20 mouse cellular contexts compared by ENCODE assay signal in genomic region chr8:95528750-95529310, GRCm38 (mm10). TPM values are rescaled to one million over a fixed set of nuclear protein-coding genes. Genes with fewer than 3 reads are reported as not detected.
DNase-seq lines count a peak whose midpoint lies in the region; ATAC-seq and TF ChIP-seq lines count a peak whose summit lies in the region.
"Had no signal": no experiment of that assay in that cellular context is flagged by ENCODE, and none has a peak within 500 bp of the region (broad histone marks: within the 10 kb centered on the region; RNA-seq: fewer than 3 reads in every experiment).

No protein-coding gene starts in this region.

- ATAC-seq in kidney, postnatal 0 days (replicated peaks; ENCODE audit: low FRiP score, low read depth) = no peak
- ATAC-seq in midbrain, embryonic 11.5 days (ENCODE audit: low FRiP score) = no peak
- ATAC-seq in midbrain, embryonic 14.5 days (ENCODE audit: low FRiP score, low TSS enrichment) = no peak
- peak; percentile 39; the same call in 1 of the 2 replicates for ATAC-seq in megakaryocyte progenitor cell, adult 5-6 weeks (replicated peaks; ENCODE audit: poor library complexity)
- ATAC-seq: hindbrain, embryonic 16.5 days; lung, postnatal 0 days; Patski had no signal

- H3K4me1 ChIP-seq in kidney, postnatal 0 days (replicated peaks; ENCODE audit: insufficient read depth, low read length) = no peaks in the 10 kb centered on the region
- no peaks in the 10 kb centered on the region for H3K4me1 ChIP-seq in midbrain, embryonic 11.5 days (ENCODE audit: control insufficient read depth, insufficient read depth, low read length)
- H3K4me1 ChIP-seq in midbrain, embryonic 14.5 days (ENCODE audit: control insufficient read depth, insufficient read depth, low read length) = no peaks in the 10 kb centered on the region

- no peaks in the 10 kb centered on the region for H3K36me3 ChIP-seq in kidney, postnatal 0 days (ENCODE audit: insufficient read depth, low read length)
- H3K36me3 ChIP-seq in midbrain, embryonic 11.5 days (ENCODE audit: control insufficient read depth, insufficient read depth, low read length) = no peaks in the 10 kb centered on the region
- no peaks in the 10 kb centered on the region for H3K36me3 ChIP-seq in midbrain, embryonic 14.5 days (ENCODE audit: control insufficient read depth, insufficient read depth, low read length)
- H3K36me3 ChIP-seq: embryonic facial prominence, embryonic 13.5 days; midbrain, embryonic 10.5 days; neural tube, embryonic 13.5 days had no signal

- DNase-seq in kidney, postnatal 0 days (ENCODE audit: low spot score) = no peak
- DNase-seq in kidney, postnatal 36 days = no peak
- peak; percentile 69 for DNase-seq in midbrain, embryonic 11.5 days (ENCODE audit: low spot score, missing footprints)
- no peak for DNase-seq in midbrain, embryonic 14.5 days
- DNase-seq in ES-CJ7 (ENCODE audit: low read depth, low spot score) = peak; percentile 74
- DNase-seq in spleen, adult 18-20 months = no peak
- DNase-seq: cerebellum, adult 9-11 months; gastrocnemius, postnatal 25 days; kidney, adult 2 months; right cerebral cortex, postnatal 25 days had no signal

- no peak overlapping the region for H3K4me3 ChIP-seq in kidney, postnatal 0 days (replicated peaks; ENCODE audit: low read depth, low read length)
- H3K4me3 ChIP-seq in midbrain, embryonic 11.5 days (ENCODE audit: low read depth, low read length) = no peak overlapping the region
- H3K4me3 ChIP-seq in midbrain, embryonic 14.5 days (replicated peaks; ENCODE audit: low read depth, low read length) = no peak overlapping the region
- H3K4me3 ChIP-seq: embryonic facial prominence, embryonic 13.5 days; midbrain, embryonic 10.5 days; neural tube, embryonic 13.5 days had no signal

- H3K27ac ChIP-seq in kidney, postnatal 0 days = no peak overlapping the region
- no peak overlapping the region for H3K27ac ChIP-seq in midbrain, embryonic 11.5 days (ENCODE audit: low read depth, low read length)
- no peak overlapping the region for H3K27ac ChIP-seq in midbrain, embryonic 14.5 days (replicated peaks; ENCODE audit: low read depth, low read length)
- H3K27ac ChIP-seq: embryonic facial prominence, embryonic 13.5 days; midbrain, embryonic 10.5 days; neural tube, embryonic 13.5 days had no signal

- peak; percentile 25; the same call in 1 of the 2 replicates for TF ChIP-seq CTCF in kidney, postnatal 0 days (IDR thresholded peaks at IDR 0.05; ENCODE audit: low read depth)

- WGBS in kidney, postnatal 0 days = 67% methylated on average over 9 of the region's 9 CpGs
- 64% methylated on average over 9 of the region's 9 CpGs for WGBS in midbrain, embryonic 11.5 days
- WGBS in midbrain, embryonic 14.5 days = 62% methylated on average over 9 of the region's 9 CpGs

- H3K9me3 ChIP-seq in kidney, postnatal 0 days (replicated peaks; ENCODE audit: low read length) = no peaks in the 10 kb centered on the region
- H3K9me3 ChIP-seq in midbrain, embryonic 11.5 days (ENCODE audit: control insufficient read depth, low read length) = no peaks in the 10 kb centered on the region
- H3K9me3 ChIP-seq in midbrain, embryonic 14.5 days (ENCODE audit: control insufficient read depth, low read length) = no peaks in the 10 kb centered on the region
- H3K9me3 ChIP-seq: embryonic facial prominence, embryonic 13.5 days; midbrain, embryonic 10.5 days; neural tube, embryonic 13.5 days had no signal

- H3K27me3 ChIP-seq in kidney, postnatal 0 days (ENCODE audit: insufficient read depth, low read length) = no peaks in the 10 kb centered on the region
- H3K27me3 ChIP-seq in midbrain, embryonic 11.5 days (ENCODE audit: control insufficient read depth, insufficient read depth, low read length) = no peaks in the 10 kb centered on the region
- no peaks in the 10 kb centered on the region for H3K27me3 ChIP-seq in midbrain, embryonic 14.5 days (ENCODE audit: control insufficient read depth, insufficient read depth, low read length)
- H3K27me3 ChIP-seq: neural tube, embryonic 13.5 days had no signal

- H3K4me2 ChIP-seq in kidney, postnatal 0 days (ENCODE audit: low read length) = no peak overlapping the region
- no peak overlapping the region for H3K4me2 ChIP-seq in midbrain, embryonic 11.5 days
- H3K4me2 ChIP-seq in midbrain, embryonic 14.5 days (ENCODE audit: low read length) = no peak overlapping the region
- H3K4me2 ChIP-seq: embryonic facial prominence, embryonic 13.5 days; neural tube, embryonic 13.5 days had no signal

- no peak overlapping the region for H3K9ac ChIP-seq in kidney, postnatal 0 days (ENCODE audit: low read depth, low read length)
- no peak overlapping the region for H3K9ac ChIP-seq in midbrain, embryonic 11.5 days (ENCODE audit: low read length)
- H3K9ac ChIP-seq in midbrain, embryonic 14.5 days (replicated peaks; ENCODE audit: low read length) = no peak overlapping the region
- H3K9ac ChIP-seq: embryonic facial prominence, embryonic 13.5 days; neural tube, embryonic 13.5 days had no signal

RNA-seq across cellular contexts. Expression of gene Ccdc113, which starts 5.1 kb away (rescaled TPM):
- 1.5 and 2.2 TPM in 2 replicates for polyA plus RNA-seq in kidney, postnatal 0 days (2015; fragmentation: Nextera tagmentation; extraction: Ambion mirVana)
- polyA plus RNA-seq in midbrain, embryonic 11.5 days (2014; fragmentation: Nextera tagmentation; extraction: Ambion mirVana) = not detected in 2 replicates
- 0.66 and 0.78 TPM in 2 replicates for polyA plus RNA-seq in midbrain, embryonic 14.5 days (2014; fragmentation: Nextera tagmentation; extraction: Ambion mirVana)
- total RNA-seq in megakaryocyte progenitor cell, adult 5-6 weeks (2015) = not detected in 2 replicates
- total RNA-seq in megakaryocyte progenitor cell, adult 5-6 weeks (2017) = not detected in 2 replicates
- total RNA-seq: gastrocnemius, postnatal 25 days; heart, postnatal 25 days; liver, adult 2 months had no signal
- polyA plus RNA-seq: liver, adult 2 months had no signal

RNA-seq across cellular contexts. Expression of gene Csnk2a2, which starts 39.0 kb away (rescaled TPM):
- 9.5 and 11.2 TPM in 2 replicates for polyA plus RNA-seq in kidney, postnatal 0 days (2015; fragmentation: Nextera tagmentation; extraction: Ambion mirVana)
- polyA plus RNA-seq in midbrain, embryonic 11.5 days (2014; fragmentation: Nextera tagmentation; extraction: Ambion mirVana) = 13.1 and 14.7 TPM in 2 replicates
- 18.8 and 19.1 TPM in 2 replicates for polyA plus RNA-seq in midbrain, embryonic 14.5 days (2014; fragmentation: Nextera tagmentation; extraction: Ambion mirVana)
- 113 TPM in 2 replicates for total RNA-seq in megakaryocyte progenitor cell, adult 5-6 weeks (2015)
- 30.0 and 33.1 TPM in 2 replicates for total RNA-seq in megakaryocyte progenitor cell, adult 5-6 weeks (2017)

RNA-seq across cellular contexts. Expression of gene Prss54, which starts 47.3 kb away (rescaled TPM):
- polyA plus RNA-seq in kidney, postnatal 0 days (2015; fragmentation: Nextera tagmentation; extraction: Ambion mirVana) = not detected in 2 replicates
- polyA plus RNA-seq in midbrain, embryonic 11.5 days (2014; fragmentation: Nextera tagmentation; extraction: Ambion mirVana) = not detected in 2 replicates
- polyA plus RNA-seq in midbrain, embryonic 14.5 days (2014; fragmentation: Nextera tagmentation; extraction: Ambion mirVana) = not detected in 2 replicates
- not detected in 2 replicates for total RNA-seq in megakaryocyte progenitor cell, adult 5-6 weeks (2015)
- not detected in 2 replicates for total RNA-seq in megakaryocyte progenitor cell, adult 5-6 weeks (2017)
- total RNA-seq: adrenal gland, postnatal 4 days; gastrocnemius, postnatal 25 days; heart, postnatal 25 days; liver, adult 2 months had no signal
- polyA plus RNA-seq: embryonic facial prominence, embryonic 13.5 days; hindbrain, embryonic 16.5 days; kidney, adult 2 months; liver, adult 2 months; lung, postnatal 0 days; midbrain, embryonic 10.5 days; neural tube, embryonic 13.5 days; Patski had no signal

Comparison
In these comparisons a context has a peak if more than half of its experiments do, and no peak if none do; other contexts are left out.
1. DNase-seq: peak in midbrain, embryonic 11.5 days (single experiment) and ES-CJ7 (single experiment); none in kidney, postnatal 0 days (single experiment), kidney, postnatal 36 days (0 of 2), midbrain, embryonic 14.5 days (single experiment) and spleen, adult 18-20 months (0 of 2).